Mouse (Mus musculus) hindbrain, embryonic 11.5 days (tissue): ENCODE results near the gene Dlx3. TPM values are rescaled to one million over a fixed set of nuclear protein-coding genes. Genes with fewer than 3 reads are reported as not detected.

ENCODE experiments used
- ATAC-seq: fragments of 200-750 bp; cut with Nextera tagmentation; 2 replicates; pipeline ENCODE4 v1.8.0; 2017; ENCODE audit warnings: mild to moderate bottlenecking, moderate TSS enrichment, moderate library complexity; ENCODE audit not compliant: low FRiP score
- DNase-seq: peaks from one replicate; pipeline ENCODE4 v3.0.0-alpha.2; 2015; ENCODE audit warnings: low spot score
- H3K27ac ChIP-seq: fragments of 300-500 bp; sonication (generic); 2 replicates; pipeline ENCODE4 v1.5.1; 2014; ENCODE audit warnings: mild to moderate bottlenecking, low read depth, low read length
- H3K27me3 ChIP-seq: fragments of 300-500 bp; sonication (generic); 2 replicates; pipeline ENCODE4 v1.6.1; 2014; ENCODE audit warnings: mild to moderate bottlenecking, low read length, moderate library complexity, mixed read lengths; ENCODE audit not compliant: control insufficient read depth, insufficient read depth
- H3K36me3 ChIP-seq: fragments of 300-500 bp; sonication (generic); 2 replicates; pipeline ENCODE4 v1.6.1; 2014; ENCODE audit warnings: mild to moderate bottlenecking, low read length, moderate library complexity, mixed read lengths; ENCODE audit not compliant: control insufficient read depth, insufficient read depth
- H3K4me1 ChIP-seq: fragments of 300-500 bp; sonication (generic); replicated peaks from 2 replicates; pipeline ENCODE4 v1.6.1; 2014; ENCODE audit warnings: low read length, mixed read lengths; ENCODE audit not compliant: control insufficient read depth, insufficient read depth
- H3K4me2 ChIP-seq: fragments of 300-500 bp; sonication (generic); replicated peaks from 2 replicates; pipeline ENCODE4 v1.6.1; 2014; ENCODE audit warnings: mild to moderate bottlenecking, low read depth, low read length
- H3K4me3 ChIP-seq: fragments of 300-500 bp; sonication (generic); 2 replicates; pipeline ENCODE4 v1.5.1; 2014; ENCODE audit warnings: low read depth, low read length
- H3K9ac ChIP-seq: fragments of 300-500 bp; sonication (generic); 2 replicates; pipeline ENCODE4 v1.6.1; 2014; ENCODE audit warnings: low read depth, low read length
- H3K9me3 ChIP-seq: fragments of 300-500 bp; sonication (generic); 2 replicates; pipeline ENCODE4 v1.6.1; 2016; ENCODE audit warnings: low read length; ENCODE audit not compliant: control insufficient read depth
- WGBS: fragments of 180-500 bp; shearing (Covaris S2); extraction: QIAGEN DNeasy Blood & Tissue Kit; methylation state at CpG from one replicate; pipeline ENCODE4 v1.1.7; 2014; 5-methylcytosine and 5-hydroxymethylcytosine counted together
- polyA plus RNA-seq: library from polyadenylated mRNA; unstranded; fragments of >200 nt; fragmentation: Nextera tagmentation; extraction: Ambion mirVana; gene quantifications from 2 replicates; pipeline ENCODE4 v1.2.1, GENCODE M21; 2014

Dlx3 gene
- polyA plus RNA-seq, 1 experiment from 2014 or later: 1.7 TPM

DNA sequence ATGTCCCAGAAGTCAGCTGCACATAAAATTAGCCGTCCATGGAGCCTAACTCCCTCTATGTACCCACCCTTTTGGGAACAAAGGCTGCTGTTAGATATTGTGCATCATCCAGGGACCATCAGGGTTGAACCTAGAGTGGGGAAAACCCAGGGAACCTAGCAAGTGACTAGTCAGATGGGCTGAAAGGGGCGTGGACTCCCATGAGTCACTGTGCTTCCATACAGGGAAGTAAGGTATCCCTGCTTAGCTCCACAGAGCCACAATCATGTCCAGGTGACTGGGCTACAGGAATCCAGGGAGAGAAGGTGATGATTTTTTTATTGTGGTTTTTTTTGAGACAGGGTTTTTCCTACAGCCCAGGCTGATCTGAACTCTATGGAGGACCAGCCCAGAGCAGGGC lies 10.9 kb upstream of the Dlx3 start:
- H3K4me3 ChIP-seq: no peak overlapping the region
- ATAC-seq (no peak), DNase-seq (no peak)
- H3K4me2 ChIP-seq: no peak overlapping the region
- no peaks in the 10 kb centered on the region for H3K36me3 ChIP-seq
- H3K9me3 ChIP-seq: no peaks in the 10 kb centered on the region
- H3K27ac ChIP-seq: no peak overlapping the region
- no peaks in the 10 kb centered on the region; the same call in 1 of the 2 replicates for H3K27me3 ChIP-seq
- no peak overlapping the region for H3K9ac ChIP-seq
- H3K4me1 ChIP-seq: no peaks in the 10 kb centered on the region; the same call in 1 of the 2 replicates
- 81% methylated on average over 2 of the region's 2 CpGs for WGBS

DNA sequence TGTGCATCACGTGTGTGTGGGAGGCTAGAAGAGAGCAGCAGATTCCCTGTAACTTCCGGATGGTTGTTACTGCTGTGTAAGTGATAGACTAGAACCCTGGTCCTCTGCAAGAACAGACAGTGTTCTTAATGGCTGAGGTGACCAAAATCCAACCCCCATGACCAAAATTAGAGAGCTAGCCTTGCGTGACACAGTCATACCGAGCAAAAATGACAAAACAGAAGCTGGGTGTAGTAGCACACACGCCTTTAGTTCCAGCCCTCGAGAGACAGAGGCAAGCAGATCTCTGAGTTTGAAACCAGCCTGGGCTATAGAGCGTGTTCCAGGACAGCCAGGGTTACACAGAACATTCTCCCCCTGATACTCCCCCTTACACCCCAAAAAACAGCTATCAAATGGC lies 9.8 kb upstream of the Dlx3 start:
- DNase-seq: no peak
- Histone ChIP-seq H3K4me3 (no peak overlapping the region), H3K9ac (no peak overlapping the region), H3K4me2 (no peak overlapping the region), H3K9me3 (no peaks in the 10 kb centered on the region), H3K4me1 (no peaks in the 10 kb centered on the region; the same call in 1 of the 2 replicates), H3K27ac (no peak overlapping the region), H3K36me3 (no peaks in the 10 kb centered on the region), H3K27me3 (no peaks in the 10 kb centered on the region; the same call in 1 of the 2 replicates)
- no peak for ATAC-seq
- WGBS: 82% methylated on average over 7 of the region's 7 CpGs

GRCm38 (mm10) chr11:95117030-95117429 lies 2.9 kb upstream of the Dlx3 start:
- Histone ChIP-seq H3K4me1 (peaks cover 6% of the 10 kb centered on the region), H3K27me3 (peaks cover 35% of the 10 kb centered on the region), H3K9me3 (no peaks in the 10 kb centered on the region), H3K4me3 (no peak overlapping the region), H3K36me3 (no peaks in the 10 kb centered on the region), H3K4me2 (no peak overlapping the region), H3K27ac (no peak overlapping the region), H3K9ac (no peak overlapping the region)
- DNase-seq (peak; percentile 86), ATAC-seq (peak; percentile 45; the same call in 1 of the 2 replicates)
- 2% methylated on average over 6 of the region's 6 CpGs for WGBS

- H3K27ac ChIP-seq: no peak overlapping the region
- DNase-seq (peak; percentile 84), ATAC-seq (no peak)
- no peaks in the 10 kb centered on the region for H3K36me3 ChIP-seq
- WGBS: 4% methylated on average over 8 of the region's 8 CpGs
- no peak overlapping the region for H3K4me3 ChIP-seq
- no peaks in the 10 kb centered on the region for H3K9me3 ChIP-seq
- no peak overlapping the region for H3K4me2 ChIP-seq
- H3K4me1 ChIP-seq: peaks cover 6% of the 10 kb centered on the region
- no peak overlapping the region for H3K9ac ChIP-seq
- H3K27me3 ChIP-seq: peaks cover 50% of the 10 kb centered on the region
These were observed 1.4 kb upstream of the Dlx3 start for GRCm38 (mm10) chr11:95118505-95118904.

GRCm38 (mm10) chr11:95120633-95121020 lies 708 bp downstream of the Dlx3 start:
- WGBS: 2% methylated on average over 21 of the region's 21 CpGs
- DNase-seq: no peak
- no peak overlapping the region for H3K9ac ChIP-seq

DNA sequence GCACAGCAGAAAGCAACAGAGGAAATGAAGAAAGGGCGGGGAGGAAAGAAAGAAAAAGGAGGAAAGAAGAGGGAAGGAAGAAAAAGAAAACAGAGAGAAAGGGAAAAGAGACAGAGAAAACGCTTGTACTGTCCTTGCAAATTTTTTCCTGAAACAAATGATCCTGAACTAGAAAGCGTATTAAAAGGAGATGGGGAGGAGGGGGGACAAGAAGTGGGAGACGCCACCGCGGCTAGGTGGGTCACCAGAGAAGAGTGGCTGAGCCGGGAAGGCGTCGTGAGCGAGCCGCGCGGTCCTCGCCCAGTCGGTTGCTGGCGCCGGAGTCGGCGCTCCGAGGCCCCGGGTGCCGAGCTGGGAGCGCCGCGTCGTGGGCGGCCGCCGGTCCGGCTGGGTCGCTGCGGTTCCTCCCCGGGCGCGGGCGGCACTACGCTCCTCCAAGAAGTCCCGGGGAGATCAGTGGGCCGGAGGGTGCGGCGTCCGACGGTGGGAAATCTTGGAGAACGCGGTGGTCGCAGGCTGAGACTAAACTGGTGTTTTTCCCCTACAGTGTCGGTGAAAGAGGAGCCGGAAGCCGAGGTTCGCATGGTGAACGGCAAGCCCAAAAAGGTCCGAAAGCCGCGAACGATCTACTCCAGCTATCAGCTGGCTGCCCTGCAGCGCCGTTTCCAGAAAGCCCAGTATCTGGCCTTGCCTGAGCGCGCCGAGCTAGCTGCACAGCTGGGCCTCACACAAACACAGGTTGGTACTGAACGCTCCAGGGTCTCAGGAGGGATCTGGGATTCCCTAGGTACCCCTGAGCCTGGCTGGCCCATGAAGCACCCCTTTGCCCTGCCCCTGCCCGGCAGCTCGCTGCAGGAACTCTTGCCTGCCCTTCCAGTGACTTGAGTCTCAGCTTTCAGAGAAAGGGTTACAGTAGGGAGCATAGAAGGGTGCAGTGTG lies 1.5 kb downstream of the Dlx3 start:
- Histone ChIP-seq H3K36me3 (no peaks in the 10 kb centered on the region), H3K27ac (no peak overlapping the region), H3K9ac (no peak overlapping the region), H3K4me2 (peak overlapping the region; percentile 49), H3K9me3 (no peaks in the 10 kb centered on the region), H3K27me3 (peaks cover 62% of the 10 kb centered on the region), H3K4me3 (peak overlapping the region; percentile 40), H3K4me1 (peaks cover 8% of the 10 kb centered on the region)
- WGBS: under 1% methylated on average over 58 of the region's 63 CpGs
- ATAC-seq: no peak
- DNase-seq: peak; percentile 51

More at GRCm38 (mm10) chr11:95120633-95121020, 708 bp downstream of the Dlx3 start:
- no peak overlapping the region for H3K27ac ChIP-seq
- peak overlapping the region; percentile 40 for H3K4me3 ChIP-seq
- H3K4me2 ChIP-seq: peak overlapping the region; percentile 72
- H3K27me3 ChIP-seq: peaks cover 62% of the 10 kb centered on the region
- H3K4me1 ChIP-seq: peaks cover 6% of the 10 kb centered on the region
- no peaks in the 10 kb centered on the region for H3K36me3 ChIP-seq
- no peaks in the 10 kb centered on the region for H3K9me3 ChIP-seq
- ATAC-seq: no peak

DNA sequence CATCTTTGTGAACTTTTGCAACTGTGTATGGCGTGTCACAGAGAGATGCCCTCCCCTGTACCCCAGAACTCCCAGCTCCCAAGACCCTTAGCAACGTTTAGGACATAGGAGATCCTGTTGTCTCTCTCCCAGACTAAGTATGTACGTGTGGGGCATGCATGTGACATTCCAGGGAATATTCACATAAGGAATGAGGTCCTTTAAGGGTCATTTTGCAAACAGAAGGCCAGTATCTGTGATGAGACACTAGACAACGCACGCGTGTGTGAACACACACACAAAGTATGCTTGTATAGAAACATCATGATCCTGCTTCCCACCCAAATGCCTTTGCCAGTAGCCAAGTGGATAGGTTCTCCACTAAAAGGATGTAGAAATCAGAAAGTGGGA lies 2.2 kb downstream of the Dlx3 start:
- Histone ChIP-seq H3K4me1 (peaks cover 12% of the 10 kb centered on the region), H3K9me3 (no peaks in the 10 kb centered on the region), H3K9ac (no peak overlapping the region), H3K36me3 (no peaks in the 10 kb centered on the region), H3K27me3 (peaks cover 62% of the 10 kb centered on the region), H3K4me2 (no peak overlapping the region), H3K27ac (no peak overlapping the region), H3K4me3 (no peak overlapping the region)
- ATAC-seq (no peak), DNase-seq (no peak)
- 16% methylated on average over 6 of the region's 6 CpGs for WGBS

DNA sequence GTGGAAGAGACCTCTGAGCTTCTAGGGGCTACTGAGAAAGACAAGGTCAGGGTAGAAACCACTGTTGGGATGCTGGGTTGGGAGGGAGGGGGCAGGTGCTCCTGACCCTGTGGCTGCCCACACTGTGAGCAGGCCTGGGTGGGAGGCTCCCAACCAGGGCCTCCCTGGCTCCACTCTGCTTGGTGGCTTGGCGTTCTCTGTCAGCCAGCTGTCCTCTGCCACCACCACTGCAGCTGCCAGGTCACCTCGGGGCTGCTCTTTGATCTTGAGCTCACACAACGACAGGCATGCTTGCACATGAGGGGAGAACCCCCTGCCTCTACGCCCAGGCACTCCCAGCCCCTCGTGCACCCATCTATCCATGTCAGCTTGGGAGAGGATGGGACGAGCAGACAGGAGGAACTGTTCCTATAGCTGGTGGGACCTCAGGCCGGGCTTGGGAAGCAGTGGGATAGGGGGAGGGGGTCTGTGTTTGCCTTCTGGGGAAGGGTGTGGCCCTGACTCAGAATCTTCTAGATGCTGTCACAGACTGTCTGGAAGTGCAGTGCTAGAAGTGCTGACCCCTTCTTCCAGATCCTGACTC lies 5.5 kb downstream of the Dlx3 start:
- peaks cover 9% of the 10 kb centered on the region for H3K4me1 ChIP-seq
- no peak overlapping the region for H3K4me2 ChIP-seq
- no peaks in the 10 kb centered on the region for H3K36me3 ChIP-seq
- no peak for ATAC-seq
- H3K9ac ChIP-seq: no peak overlapping the region
- no peak overlapping the region for H3K27ac ChIP-seq
- peaks cover 42% of the 10 kb centered on the region for H3K27me3 ChIP-seq
- 15% methylated on average over 7 of the region's 7 CpGs for WGBS
- no peaks in the 10 kb centered on the region for H3K9me3 ChIP-seq
- no peak overlapping the region for H3K4me3 ChIP-seq
- DNase-seq: no peak
